Mouse (Mus musculus): ENCODE data around the gene Fbxw8. TPM values are rescaled to one million over a fixed set of nuclear protein-coding genes. Genes with fewer than 3 reads are reported as not detected.

The Fbxw8 gene
- polyA plus RNA-seq, 1 experiment from 2014 or later = 23.9 TPM

- Histone ChIP-seq H3K36me3 (ENCODE audit: control insufficient read depth, insufficient read depth, low read length) (peaks cover 13% of the 10 kb centered on the region; the same call in 1 of the 2 replicates), H3K4me1 (ENCODE audit: control insufficient read depth, insufficient read depth, low read length) (no peaks in the 10 kb centered on the region), H3K4me2 (ENCODE audit: low read depth, severe bottlenecking) (no peak overlapping the region), H3K9me3 (ENCODE audit: control insufficient read depth, low read length) (no peaks in the 10 kb centered on the region), H3K9ac (ENCODE audit: low read length) (no peak overlapping the region), H3K27ac (replicated peaks; ENCODE audit: low read depth, low read length) (no peak overlapping the region), H3K4me3 (ENCODE audit: low read depth, low read length) (no peak overlapping the region), H3K27me3 (ENCODE audit: control insufficient read depth, insufficient read depth, low read length) (no peaks in the 10 kb centered on the region)
- 89% methylated on average over 7 of the region's 7 CpGs for WGBS
- no peak for ATAC-seq (ENCODE audit: insufficient number of reproducible peaks, low FRiP score, low TSS enrichment, low read depth)
- no peak for DNase-seq (ENCODE audit: low spot score)
These were observed 42.2 kb downstream of the Fbxw8 start for GRCm38 (mm10) chr5:118113043-118113442.

DNA sequence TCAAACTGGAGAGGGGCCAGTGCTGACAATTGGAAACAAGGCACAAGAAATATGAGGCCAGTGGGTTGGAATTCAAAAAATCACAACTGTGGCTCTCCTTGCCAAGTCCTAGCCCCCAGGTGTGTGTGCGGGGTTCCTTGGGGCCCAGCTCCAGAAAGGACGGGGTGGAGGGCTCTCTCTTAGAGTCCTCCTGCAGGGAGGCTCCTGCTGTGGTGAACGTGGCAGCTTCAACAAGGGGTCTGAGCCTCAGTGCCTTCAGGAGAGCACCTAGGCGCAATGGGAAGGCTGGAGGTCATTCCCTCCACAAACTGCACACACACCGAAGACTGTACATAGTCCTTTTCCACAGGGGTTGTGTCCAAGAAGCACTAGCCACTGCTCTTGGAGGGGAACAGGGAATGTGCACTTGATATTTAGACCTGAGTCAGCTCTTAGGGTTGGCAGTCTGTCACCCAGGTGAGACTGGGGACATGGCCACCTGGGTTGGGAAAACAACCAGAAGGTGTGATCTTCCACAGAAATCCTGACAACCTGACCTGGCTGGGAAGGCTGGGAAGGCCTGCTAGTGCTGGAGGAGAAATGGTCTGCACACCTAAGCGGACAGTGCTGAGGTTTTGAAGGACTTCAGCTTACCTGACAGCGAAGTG lies 46.3 kb downstream of the Fbxw8 start:
- H3K27me3 ChIP-seq (ENCODE audit: control insufficient read depth, insufficient read depth, low read length) = no peaks in the 10 kb centered on the region
- 88% methylated on average over 7 of the region's 7 CpGs for WGBS
- no peak overlapping the region for H3K27ac ChIP-seq (replicated peaks; ENCODE audit: low read depth, low read length)
- no peaks in the 10 kb centered on the region for H3K4me1 ChIP-seq (ENCODE audit: control insufficient read depth, insufficient read depth, low read length)
- H3K9me3 ChIP-seq (ENCODE audit: control insufficient read depth, low read length) = no peaks in the 10 kb centered on the region
- H3K36me3 ChIP-seq (ENCODE audit: control insufficient read depth, insufficient read depth, low read length) = peaks cover 14% of the 10 kb centered on the region
- no peak overlapping the region for H3K4me3 ChIP-seq (ENCODE audit: low read depth, low read length)
- DNase-seq (ENCODE audit: low spot score) (no peak), ATAC-seq (ENCODE audit: insufficient number of reproducible peaks, low FRiP score, low TSS enrichment, low read depth) (no peak)
- no peak overlapping the region for H3K9ac ChIP-seq (ENCODE audit: low read length)
- H3K4me2 ChIP-seq (ENCODE audit: low read depth, severe bottlenecking) = no peak overlapping the region

DNA sequence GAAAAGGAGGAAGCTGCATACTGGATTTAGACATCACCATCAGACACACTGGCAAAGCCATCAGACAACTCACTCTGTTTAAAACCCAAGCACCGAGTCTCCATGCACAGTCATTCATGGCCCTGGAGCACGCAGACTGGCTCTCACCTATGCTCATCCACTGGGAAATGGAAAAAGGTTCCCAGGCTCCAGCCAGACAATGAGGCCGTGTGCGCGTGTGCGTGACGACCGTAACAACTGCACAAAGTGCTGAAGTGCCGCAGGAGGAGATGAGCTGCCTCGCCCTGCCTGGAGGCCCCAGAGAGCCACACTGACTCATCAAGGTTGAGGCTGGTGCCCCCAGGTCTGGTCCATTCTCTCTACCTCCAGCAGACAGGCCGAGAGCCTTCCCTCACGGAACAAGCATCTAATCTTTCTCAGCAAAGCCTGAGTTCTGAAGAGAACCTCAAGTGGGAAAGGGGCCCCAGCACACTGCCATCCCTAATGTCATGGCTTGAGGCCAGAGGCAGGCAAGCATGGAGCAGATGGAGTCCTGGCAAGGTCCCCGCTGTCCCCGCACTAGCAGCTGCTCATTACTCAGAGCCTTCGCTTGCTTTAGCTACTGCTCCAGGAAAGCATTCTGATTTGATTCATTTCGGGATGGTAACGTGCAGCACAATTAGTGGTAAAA lies 47.0 kb downstream of the Fbxw8 start:
- Histone ChIP-seq H3K9me3 (ENCODE audit: control insufficient read depth, low read length) (no peaks in the 10 kb centered on the region), H3K36me3 (ENCODE audit: control insufficient read depth, insufficient read depth, low read length) (peaks cover 14% of the 10 kb centered on the region), H3K27me3 (ENCODE audit: control insufficient read depth, insufficient read depth, low read length) (no peaks in the 10 kb centered on the region), H3K4me1 (ENCODE audit: control insufficient read depth, insufficient read depth, low read length) (no peaks in the 10 kb centered on the region), H3K4me3 (ENCODE audit: low read depth, low read length) (no peak overlapping the region), H3K4me2 (ENCODE audit: low read depth, severe bottlenecking) (no peak overlapping the region), H3K27ac (replicated peaks; ENCODE audit: low read depth, low read length) (no peak overlapping the region), H3K9ac (ENCODE audit: low read length) (no peak overlapping the region)
- ATAC-seq (ENCODE audit: insufficient number of reproducible peaks, low FRiP score, low TSS enrichment, low read depth) = no peak
- 92% methylated on average over 17 of the region's 17 CpGs for WGBS
- DNase-seq (ENCODE audit: low spot score) = no peak

DNA sequence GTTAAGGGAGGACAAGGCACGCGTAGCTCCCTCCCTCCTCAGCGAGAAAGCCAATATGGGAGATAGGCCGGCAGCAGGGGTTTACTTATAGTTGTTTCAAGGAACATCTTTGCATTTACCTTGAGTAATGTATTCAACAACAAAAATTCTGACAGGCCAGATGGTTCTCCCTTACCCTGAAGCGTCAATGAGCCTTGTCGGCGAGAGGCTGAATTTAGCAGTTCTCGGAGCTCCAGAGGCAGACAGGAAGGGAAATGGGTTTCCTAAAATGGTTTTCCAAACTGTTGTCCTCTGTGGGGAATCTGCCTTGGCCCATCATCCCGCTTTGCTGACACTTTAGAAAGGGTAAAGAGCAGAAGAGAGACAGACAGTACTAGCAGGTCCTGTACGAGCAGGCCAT lies 48.6 kb downstream of the Fbxw8 start:
- Histone ChIP-seq H3K27me3 (ENCODE audit: control insufficient read depth, insufficient read depth, low read length) (no peaks in the 10 kb centered on the region), H3K9me3 (ENCODE audit: control insufficient read depth, low read length) (no peaks in the 10 kb centered on the region), H3K4me2 (ENCODE audit: low read depth, severe bottlenecking) (no peak overlapping the region), H3K4me3 (ENCODE audit: low read depth, low read length) (no peak overlapping the region), H3K36me3 (ENCODE audit: control insufficient read depth, insufficient read depth, low read length) (peaks cover 10% of the 10 kb centered on the region), H3K27ac (replicated peaks; ENCODE audit: low read depth, low read length) (no peak overlapping the region), H3K4me1 (ENCODE audit: control insufficient read depth, insufficient read depth, low read length) (no peaks in the 10 kb centered on the region), H3K9ac (ENCODE audit: low read length) (no peak overlapping the region)
- ATAC-seq (ENCODE audit: insufficient number of reproducible peaks, low FRiP score, low TSS enrichment, low read depth) (no peak), DNase-seq (ENCODE audit: low spot score) (no peak)
- WGBS = 91% methylated on average over 10 of the region's 10 CpGs

DNA sequence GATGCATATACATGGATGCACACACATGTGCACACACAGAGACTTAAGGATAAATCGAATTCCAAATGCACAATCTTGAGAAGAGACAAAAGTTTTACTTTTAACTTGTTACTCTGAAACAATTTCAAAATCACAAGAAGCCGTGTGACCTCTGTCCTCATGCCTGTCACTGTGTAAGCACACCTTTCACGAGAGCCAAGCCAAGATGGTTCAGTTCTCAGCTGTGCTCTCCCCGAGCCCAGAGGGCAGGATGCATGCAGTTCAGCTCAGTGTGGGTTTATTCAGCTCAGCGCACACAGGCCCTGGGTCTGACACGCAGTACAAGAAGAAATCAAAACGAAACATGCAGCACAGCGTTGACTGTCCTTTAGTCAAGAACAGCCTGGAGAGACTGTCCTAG lies 49.7 kb downstream of the Fbxw8 start:
- H3K36me3 ChIP-seq (ENCODE audit: control insufficient read depth, insufficient read depth, low read length) = peaks cover 5% of the 10 kb centered on the region
- no peak for ATAC-seq (ENCODE audit: insufficient number of reproducible peaks, low FRiP score, low TSS enrichment, low read depth)
- WGBS = 95% methylated on average over 8 of the region's 8 CpGs

DNA sequence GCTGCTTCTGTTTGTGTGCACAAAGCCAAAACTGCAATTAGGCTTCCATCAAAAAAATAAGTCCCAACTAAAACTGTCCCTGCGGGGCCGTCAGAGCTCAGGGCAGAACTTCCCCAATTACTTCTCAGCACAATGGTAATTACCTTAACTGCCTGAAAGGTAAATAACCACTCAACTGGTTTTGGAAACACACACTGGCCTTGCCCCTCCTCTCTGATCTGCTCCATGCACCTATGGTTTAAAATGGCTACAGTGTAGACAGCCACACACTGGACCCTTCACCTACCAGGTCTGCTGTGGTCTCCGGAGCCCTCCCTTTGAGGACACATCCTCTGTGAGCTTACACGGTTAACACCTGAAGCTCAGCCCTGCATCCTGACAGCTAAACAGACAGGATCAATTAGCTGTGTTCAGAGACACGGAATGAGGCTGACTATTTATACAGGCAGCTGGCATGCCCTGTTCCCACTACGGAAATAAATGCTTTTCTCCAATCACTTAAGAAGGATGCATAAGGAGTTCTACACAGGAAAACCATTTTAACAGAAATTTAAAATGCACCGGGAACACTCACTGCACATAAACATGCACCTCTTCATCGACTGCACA lies 55.3 kb downstream of the Fbxw8 start:
- no peak overlapping the region for H3K4me3 ChIP-seq (ENCODE audit: low read depth, low read length)
- H3K4me2 ChIP-seq (ENCODE audit: low read depth, severe bottlenecking) = no peak overlapping the region
- H3K9ac ChIP-seq (ENCODE audit: low read length) = no peak overlapping the region
- peaks cover 17% of the 10 kb centered on the region for H3K4me1 ChIP-seq (ENCODE audit: control insufficient read depth, insufficient read depth, low read length)
- WGBS = 48% methylated on average over 8 of the region's 8 CpGs
- no peak overlapping the region for H3K27ac ChIP-seq (replicated peaks; ENCODE audit: low read depth, low read length)
- DNase-seq (ENCODE audit: low spot score) = no peak
- peaks cover 2% of the 10 kb centered on the region; the same call in 1 of the 2 replicates for H3K36me3 ChIP-seq (ENCODE audit: control insufficient read depth, insufficient read depth, low read length)
- no peaks in the 10 kb centered on the region for H3K9me3 ChIP-seq (ENCODE audit: control insufficient read depth, low read length)
- ATAC-seq (ENCODE audit: insufficient number of reproducible peaks, low FRiP score, low TSS enrichment, low read depth) = no peak
- no peaks in the 10 kb centered on the region for H3K27me3 ChIP-seq (ENCODE audit: control insufficient read depth, insufficient read depth, low read length)

More for the DNA sequence above, 49.7 kb downstream of the Fbxw8 start:
- H3K27me3 ChIP-seq (ENCODE audit: control insufficient read depth, insufficient read depth, low read length) = no peaks in the 10 kb centered on the region
- H3K27ac ChIP-seq (replicated peaks; ENCODE audit: low read depth, low read length) = no peak overlapping the region
- H3K4me1 ChIP-seq (ENCODE audit: control insufficient read depth, insufficient read depth, low read length) = peaks cover 3% of the 10 kb centered on the region; the same call in 1 of the 2 replicates
- DNase-seq (ENCODE audit: low spot score) = no peak
- no peak overlapping the region for H3K9ac ChIP-seq (ENCODE audit: low read length)
- H3K9me3 ChIP-seq (ENCODE audit: control insufficient read depth, low read length) = no peaks in the 10 kb centered on the region
- H3K4me3 ChIP-seq (ENCODE audit: low read depth, low read length) = no peak overlapping the region
- H3K4me2 ChIP-seq (ENCODE audit: low read depth, severe bottlenecking) = no peak overlapping the region

- Histone ChIP-seq H3K4me2 (ENCODE audit: low read depth, severe bottlenecking) (no peak overlapping the region), H3K4me3 (ENCODE audit: low read depth, low read length) (no peak overlapping the region), H3K4me1 (ENCODE audit: control insufficient read depth, insufficient read depth, low read length) (peaks cover 17% of the 10 kb centered on the region), H3K36me3 (ENCODE audit: control insufficient read depth, insufficient read depth, low read length) (peaks cover 2% of the 10 kb centered on the region; the same call in 1 of the 2 replicates), H3K9ac (ENCODE audit: low read length) (no peak overlapping the region), H3K27ac (replicated peaks; ENCODE audit: low read depth, low read length) (no peak overlapping the region), H3K27me3 (ENCODE audit: control insufficient read depth, insufficient read depth, low read length) (no peaks in the 10 kb centered on the region), H3K9me3 (ENCODE audit: control insufficient read depth, low read length) (no peaks in the 10 kb centered on the region)
- no peak for ATAC-seq (ENCODE audit: insufficient number of reproducible peaks, low FRiP score, low TSS enrichment, low read depth)
- WGBS = 44% methylated on average over 11 of the region's 11 CpGs
- peak; percentile 48 for DNase-seq (ENCODE audit: low spot score)
These were observed 56.0 kb downstream of the Fbxw8 start for GRCm38 (mm10) chr5:118099069-118099869.

- no peaks in the 10 kb centered on the region for H3K9me3 ChIP-seq (ENCODE audit: control insufficient read depth, low read length)
- no peak for ATAC-seq (ENCODE audit: insufficient number of reproducible peaks, low FRiP score, low TSS enrichment, low read depth)
- no peak overlapping the region for H3K4me3 ChIP-seq (ENCODE audit: low read depth, low read length)
- no peak for DNase-seq (ENCODE audit: low spot score)
- H3K9ac ChIP-seq (ENCODE audit: low read length) = no peak overlapping the region
- 88% methylated on average over 3 of the region's 3 CpGs for WGBS
- peaks cover 17% of the 10 kb centered on the region for H3K36me3 ChIP-seq (ENCODE audit: control insufficient read depth, insufficient read depth, low read length)
- peaks cover 17% of the 10 kb centered on the region for H3K4me1 ChIP-seq (ENCODE audit: control insufficient read depth, insufficient read depth, low read length)
- H3K4me2 ChIP-seq (ENCODE audit: low read depth, severe bottlenecking) = no peak overlapping the region
- H3K27ac ChIP-seq (replicated peaks; ENCODE audit: low read depth, low read length) = no peak overlapping the region
- H3K27me3 ChIP-seq (ENCODE audit: control insufficient read depth, insufficient read depth, low read length) = no peaks in the 10 kb centered on the region
These were observed 58.9 kb downstream of the Fbxw8 start for GRCm38 (mm10) chr5:118096317-118096716.
